Mouse (Mus musculus): ENCODE data around the gene Cdk12. TPM values are rescaled to one million over a fixed set of nuclear protein-coding genes. Genes with fewer than 3 reads are reported as not detected.
"Not testable (repeated sequence)": the region's sequence is repeated elsewhere in the genome, so short reads cannot be mapped to it uniquely, and the experiment has no call there.

Cdk12 gene
- 12.7 and 13.0 TPM in 2 replicates for polyA plus RNA-seq (2016; fragmentation: Nextera tagmentation; extraction: Ambion mirVana)

DNA sequence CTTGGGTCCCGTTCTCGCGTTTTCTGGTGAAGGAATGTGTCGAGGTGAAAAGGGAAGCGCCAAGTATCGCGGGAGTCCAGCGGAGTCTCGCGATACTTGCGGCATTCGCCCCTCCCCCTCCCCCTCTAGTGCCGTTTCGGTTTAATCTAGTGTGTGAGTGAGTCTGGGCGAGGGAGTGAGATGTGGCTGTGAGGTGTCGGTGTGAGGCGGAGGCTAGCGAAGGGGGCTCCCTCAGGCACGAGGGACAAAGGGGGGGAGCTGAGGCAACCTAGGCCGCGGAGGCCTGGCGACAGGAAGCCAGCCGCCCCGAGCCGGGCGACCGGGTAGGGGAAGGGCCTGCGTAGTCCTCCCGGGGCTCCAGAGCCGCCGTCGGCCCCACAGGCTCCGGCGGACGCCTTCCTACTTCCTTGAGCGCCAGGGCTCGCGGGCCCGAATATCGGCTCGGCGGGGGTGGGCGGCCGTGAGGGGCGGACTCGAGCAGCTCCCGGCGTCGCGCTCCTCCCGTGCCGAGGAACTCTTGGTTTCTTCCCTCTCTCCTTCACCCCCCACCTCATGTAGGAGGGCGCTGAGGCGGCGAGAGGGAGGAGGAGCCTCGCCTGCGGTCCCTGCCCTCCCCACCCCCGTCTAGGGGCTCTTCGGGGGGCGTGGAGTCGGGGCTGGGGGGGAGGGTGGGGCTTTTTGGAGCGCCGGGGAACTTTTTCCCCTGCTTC, at the start of gene Cdk12:
Cdk12 (plus strand) TSS at position 419 of the 710 bp plus-strand sequence.
- WGBS = under 1% methylated on average over 63 of the region's 63 CpGs
- peak; percentile 96 for DNase-seq (ENCODE audit: extremely low spot score, low spot score)
- no peaks in the 10 kb centered on the region for H3K9me3 ChIP-seq
- peak within 1 kb of the TSS; percentile 100 for H3K27ac ChIP-seq
- H3K4me1 ChIP-seq = peaks cover 29% of the 10 kb centered on the region
- peaks cover 21% of the 10 kb centered on the region for H3K36me3 ChIP-seq (replicated peaks)
- H3K27me3 ChIP-seq (ENCODE audit: poor library complexity, severe bottlenecking) = no peaks in the 10 kb centered on the region
- H3K4me3 ChIP-seq = peak within 1 kb of the TSS; percentile 95

GRCm38 (mm10) chr11:98155094-98155493, 47.8 kb upstream of the Cdk12 start:
- 0 out of 2 replicates have a peak, but pooled peaks cover 5% of the 10 kb centered on the region for H3K4me1 ChIP-seq
- DNase-seq (ENCODE audit: extremely low spot score, low spot score) = no peak
- 91% methylated on average over 6 of the region's 6 CpGs for WGBS
- no peak overlapping the region for H3K4me3 ChIP-seq
- peaks cover 68% of the 10 kb centered on the region for H3K36me3 ChIP-seq (replicated peaks)
- no peak overlapping the region for H3K27ac ChIP-seq
- no peaks in the 10 kb centered on the region for H3K9me3 ChIP-seq
- H3K27me3 ChIP-seq (ENCODE audit: poor library complexity, severe bottlenecking) = no peaks in the 10 kb centered on the region

DNA sequence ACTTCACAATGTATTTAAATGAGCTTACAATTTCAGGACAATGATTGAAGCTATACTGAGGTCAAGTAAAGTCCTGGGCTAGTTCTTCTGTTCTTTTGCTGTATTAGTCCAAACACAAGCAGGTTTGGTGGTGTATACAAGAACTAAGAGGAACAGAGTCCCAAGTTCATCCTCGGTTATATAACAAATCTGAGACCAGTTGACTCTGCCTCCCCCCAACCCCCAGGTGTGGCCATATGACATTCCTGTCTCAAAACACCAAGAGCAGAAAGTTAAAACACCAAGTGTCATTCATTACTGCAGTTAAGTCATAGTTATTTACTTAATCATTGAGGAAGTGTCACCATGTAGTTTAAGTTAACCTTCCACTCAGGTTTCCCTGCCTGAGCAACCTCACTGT, 34.5 kb upstream of the Cdk12 start:
- 92% methylated on average over 1 of the region's 1 CpGs for WGBS
- H3K4me1 ChIP-seq = no peaks in the 10 kb centered on the region
- no peaks in the 10 kb centered on the region for H3K9me3 ChIP-seq
- no peak overlapping the region for H3K4me3 ChIP-seq
- peaks cover 98% of the 10 kb centered on the region for H3K36me3 ChIP-seq (replicated peaks)
- DNase-seq (ENCODE audit: extremely low spot score, low spot score) = no peak
- H3K27me3 ChIP-seq (ENCODE audit: poor library complexity, severe bottlenecking) = no peaks in the 10 kb centered on the region
- no peak overlapping the region for H3K27ac ChIP-seq

DNA sequence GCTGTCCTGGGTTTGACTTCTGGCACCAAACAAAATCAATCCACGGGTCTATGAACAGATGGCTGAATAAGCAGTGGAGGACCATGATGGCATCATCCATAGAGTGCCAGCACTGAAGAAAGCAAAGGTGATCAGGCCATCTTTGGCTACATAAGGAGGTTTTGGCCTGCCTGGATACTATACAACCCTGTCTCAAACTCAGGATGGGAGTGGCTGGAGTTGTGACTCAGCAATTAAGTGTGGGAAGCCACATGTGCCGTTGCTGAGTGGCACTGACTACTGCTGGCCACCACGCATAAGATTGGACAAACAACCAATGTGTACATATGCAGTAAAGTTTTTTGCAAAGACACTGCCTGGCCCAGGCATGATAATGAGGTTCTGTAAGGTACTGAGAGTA, 20.7 kb upstream of the Cdk12 start:
- not testable (repeated sequence) for H3K4me1 ChIP-seq; H3K4me3 ChIP-seq; DNase-seq (ENCODE audit: extremely low spot score, low spot score); H3K27ac ChIP-seq; H3K27me3 ChIP-seq (ENCODE audit: poor library complexity, severe bottlenecking)
- H3K9me3 ChIP-seq = peaks cover 14% of the 10 kb centered on the region; the same call in 1 of the 2 replicates
- H3K36me3 ChIP-seq (replicated peaks) = peaks cover 97% of the 10 kb centered on the region
- 95% methylated on average over 3 of the region's 3 CpGs for WGBS

GRCm38 (mm10) chr11:98187640-98188395, 15.0 kb upstream of the Cdk12 start:
- Histone ChIP-seq H3K4me1 (peaks cover 10% of the 10 kb centered on the region), H3K36me3 (replicated peaks) (peaks cover 84% of the 10 kb centered on the region), H3K4me3 (no peak overlapping the region), H3K27me3 (ENCODE audit: poor library complexity, severe bottlenecking) (no peaks in the 10 kb centered on the region), H3K9me3 (peaks cover 12% of the 10 kb centered on the region; the same call in 1 of the 2 replicates), H3K27ac (no peak overlapping the region)
- WGBS = 93% methylated on average over 9 of the region's 9 CpGs
- DNase-seq (ENCODE audit: extremely low spot score, low spot score) = no peak

DNA sequence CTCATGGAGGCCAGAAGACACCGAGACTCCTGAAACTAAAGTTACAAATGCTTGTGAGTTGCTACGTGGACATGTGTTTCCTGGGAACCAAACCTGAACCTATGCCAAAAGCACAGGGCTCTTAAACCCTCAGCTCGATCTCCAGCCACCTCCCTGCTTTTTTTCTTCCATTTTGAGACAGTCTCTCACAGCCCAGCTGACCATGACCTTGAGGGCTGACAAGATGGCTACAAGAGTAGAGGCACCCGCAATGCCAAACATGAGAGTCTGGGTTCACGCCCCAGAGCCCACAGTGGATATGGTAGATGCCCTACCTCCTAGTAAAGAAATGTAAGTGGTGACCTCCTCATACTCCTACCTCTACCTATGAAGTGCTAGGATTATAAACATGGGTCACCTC, 12.0 kb upstream of the Cdk12 start:
- DNase-seq (ENCODE audit: extremely low spot score, low spot score) = no peak
- peak overlapping the region; percentile 12; the same call in 1 of the 2 replicates for H3K4me3 ChIP-seq
- peaks cover 54% of the 10 kb centered on the region for H3K36me3 ChIP-seq (replicated peaks)
- H3K9me3 ChIP-seq = no peaks in the 10 kb centered on the region
- no peak overlapping the region for H3K27ac ChIP-seq
- WGBS = 92% methylated on average over 5 of the region's 5 CpGs
- H3K4me1 ChIP-seq = peaks cover 15% of the 10 kb centered on the region
- H3K27me3 ChIP-seq (ENCODE audit: poor library complexity, severe bottlenecking) = no peaks in the 10 kb centered on the region

DNA sequence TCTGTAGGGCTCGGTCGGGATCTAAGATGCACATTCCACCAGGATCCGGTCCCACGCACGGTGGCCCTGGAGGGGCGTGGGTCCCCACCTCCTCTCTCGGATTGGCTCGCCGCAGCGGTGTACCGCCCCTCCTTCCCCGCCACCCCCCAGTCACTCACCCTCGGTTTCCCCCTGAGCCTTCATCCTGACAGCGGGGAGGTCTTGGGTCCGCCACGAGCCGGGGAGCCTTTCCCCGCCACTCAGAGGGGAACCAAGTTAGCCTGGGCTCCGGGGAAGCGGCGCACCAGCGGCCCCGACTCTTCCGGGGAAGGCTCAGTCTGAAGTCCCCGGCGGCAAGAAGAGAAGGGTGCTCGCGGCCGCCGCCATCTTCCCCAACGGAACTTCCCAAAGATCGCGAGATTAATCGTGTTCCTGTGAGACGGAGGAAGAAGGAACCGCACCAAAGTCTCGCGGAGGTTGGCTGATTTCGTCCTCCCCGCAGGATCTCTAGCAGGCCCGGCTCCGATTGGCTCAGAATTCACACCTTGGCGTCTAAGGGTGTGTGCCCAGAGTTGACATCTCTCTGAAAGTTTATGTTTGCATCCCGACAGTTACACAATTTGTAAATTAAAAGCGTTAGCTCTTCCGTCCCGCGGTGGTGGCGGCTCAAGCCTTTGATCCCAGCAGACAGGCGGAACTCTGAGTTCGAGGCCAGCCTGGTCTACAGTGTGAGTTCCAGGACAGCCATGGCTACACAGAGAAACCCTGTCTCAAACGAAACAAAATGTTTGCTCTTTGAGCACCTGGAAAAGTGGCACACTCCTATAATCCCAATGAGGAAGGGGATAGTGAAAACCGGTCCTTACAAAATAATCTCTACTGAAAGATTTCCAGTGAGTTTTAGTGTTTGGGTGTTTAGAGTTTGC, 9.7 kb upstream of the Cdk12 start, which contains the start of gene Med1:
Med1 (minus strand) TSS at position 393 of the 905 bp plus-strand sequence.
- no peaks in the 10 kb centered on the region for H3K27me3 ChIP-seq (ENCODE audit: poor library complexity, severe bottlenecking)
- under 1% methylated on average over 52 of the region's 53 CpGs for whole genome bisulfite sequencing
- H3K9me3 ChIP-seq = no peaks in the 10 kb centered on the region
- H3K4me1 ChIP-seq = peaks cover 15% of the 10 kb centered on the region
- H3K27ac ChIP-seq = peak within 1 kb of the TSS; percentile 96
- peaks cover 31% of the 10 kb centered on the region for H3K36me3 ChIP-seq (replicated peaks)
- peak within 1 kb of the TSS; percentile 94 for H3K4me3 ChIP-seq
- peak; percentile 95 for DNase-seq (ENCODE audit: extremely low spot score, low spot score)

- DNase-seq (ENCODE audit: extremely low spot score, low spot score) = peak; percentile 42
- peak overlapping the region; percentile 100 for H3K27ac ChIP-seq
- H3K27me3 ChIP-seq (ENCODE audit: poor library complexity, severe bottlenecking) = no peaks in the 10 kb centered on the region
- peaks cover 13% of the 10 kb centered on the region for H3K36me3 ChIP-seq (replicated peaks)
- H3K4me1 ChIP-seq = peaks cover 27% of the 10 kb centered on the region
- WGBS = 4% methylated on average over 27 of the region's 27 CpGs
- H3K4me3 ChIP-seq = peak overlapping the region; percentile 95
- H3K9me3 ChIP-seq = no peaks in the 10 kb centered on the region
Observed at GRCm38 (mm10) chr11:98201791-98202640, 843 bp upstream of the Cdk12 start.

- Histone ChIP-seq H3K4me3 (peak overlapping the region; percentile 95), H3K9me3 (no peaks in the 10 kb centered on the region), H3K36me3 (replicated peaks) (peaks cover 27% of the 10 kb centered on the region), H3K4me1 (peaks cover 29% of the 10 kb centered on the region), H3K27ac (peak overlapping the region; percentile 100), H3K27me3 (ENCODE audit: poor library complexity, severe bottlenecking) (no peaks in the 10 kb centered on the region)
- under 1% methylated on average over 37 of the region's 37 CpGs for WGBS
- DNase-seq (ENCODE audit: extremely low spot score, low spot score) = peak; percentile 67
Observed at GRCm38 (mm10) chr11:98203351-98203911, 572 bp downstream of the Cdk12 start.

DNA sequence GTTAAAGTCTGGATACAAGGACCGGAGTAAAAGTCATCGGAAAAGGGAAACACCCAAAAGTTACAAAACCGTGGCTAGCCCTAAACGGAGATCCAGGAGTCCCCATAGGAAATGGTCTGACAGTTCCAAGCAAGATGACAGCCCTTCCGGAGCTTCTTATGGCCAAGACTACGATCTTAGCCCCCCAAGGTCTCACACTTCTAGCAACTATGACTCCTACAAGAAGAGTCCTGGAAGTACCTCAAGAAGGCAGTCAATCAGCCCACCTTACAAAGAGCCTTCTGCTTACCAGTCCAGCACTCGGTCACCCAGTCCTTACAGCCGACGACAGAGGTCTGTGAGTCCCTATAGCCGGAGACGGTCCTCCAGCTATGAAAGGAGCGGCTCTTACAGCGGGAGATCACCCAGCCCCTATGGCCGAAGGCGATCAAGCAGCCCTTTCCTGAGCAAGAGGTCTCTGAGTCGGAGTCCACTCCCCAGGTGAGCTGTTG, 1.1 kb downstream of the Cdk12 start:
- Histone ChIP-seq H3K4me1 (peaks cover 29% of the 10 kb centered on the region), H3K36me3 (replicated peaks) (peaks cover 33% of the 10 kb centered on the region), H3K27me3 (ENCODE audit: poor library complexity, severe bottlenecking) (no peaks in the 10 kb centered on the region), H3K27ac (peak overlapping the region; percentile 100; the same call in 1 of the 2 replicates), H3K4me3 (peak overlapping the region; percentile 95), H3K9me3 (no peaks in the 10 kb centered on the region)
- WGBS = under 1% methylated on average over 16 of the region's 16 CpGs
- no peak for DNase-seq (ENCODE audit: extremely low spot score, low spot score)

GRCm38 (mm10) chr11:98205463-98205862, 2.6 kb downstream of the Cdk12 start:
- peaks cover 47% of the 10 kb centered on the region for H3K36me3 ChIP-seq (replicated peaks)
- no peak for DNase-seq (ENCODE audit: extremely low spot score, low spot score)
- H3K4me3 ChIP-seq = peak overlapping the region; percentile 95
- H3K27me3 ChIP-seq (ENCODE audit: poor library complexity, severe bottlenecking) = no peaks in the 10 kb centered on the region
- H3K4me1 ChIP-seq = peaks cover 29% of the 10 kb centered on the region
- no peak overlapping the region for H3K27ac ChIP-seq
- H3K9me3 ChIP-seq = no peaks in the 10 kb centered on the region

Measured in forebrain, embryonic 10.5 days (tissue).